Mouse (Mus musculus): ENCODE data around the gene Olfr748.
"Not testable (repeated sequence)": the region's sequence is repeated elsewhere in the genome, so short reads cannot be mapped to it uniquely, and the experiment has no call there.

Gene Olfr748

GRCm38 (mm10) chr14:50707073-50707472 is at the start of gene Olfr748:
Gene Olfr748, plus strand, starts transcription at chr14:50707373.
- no peak for DNase-seq

GRCm38 (mm10) chr14:50693106-50693505 is 14.1 kb upstream of the Olfr748 start, which contains the start of gene Olfr747:
Gene Olfr747, minus strand, starts transcription at chr14:50693206.
- DNase-seq, result no peak

GRCm38 (mm10) chr14:50719875-50720274 is 12.7 kb downstream of the Olfr748 start:
- DNase-seq, result not testable (repeated sequence)

- DNase-seq, result not testable (repeated sequence)
Measured at GRCm38 (mm10) chr14:50722371-50722770, 15.2 kb downstream of the Olfr748 start.

GRCm38 (mm10) chr14:50740334-50740733 is 33.2 kb downstream of the Olfr748 start:
- no peak for DNase-seq

GRCm38 (mm10) chr14:50741584-50741983 is 34.4 kb downstream of the Olfr748 start:
- DNase-seq, result no peak

- no peak for DNase-seq
Measured at GRCm38 (mm10) chr14:50744994-50745393, 37.8 kb downstream of the Olfr748 start, which contains the start of gene Olfr749. Gene Olfr749, minus strand, starts transcription at chr14:50745094.

- DNase-seq, result no peak
Measured at GRCm38 (mm10) chr14:50758416-50759085, 51.4 kb downstream of the Olfr748 start.
